Mouse (Mus musculus) CH12.LX (cell line): ENCODE results near the gene Sf3a3. TPM values are rescaled to one million over a fixed set of nuclear protein-coding genes. Genes with fewer than 3 reads are reported as not detected.

ENCODE experiments used
- DNase-seq: peaks from one replicate; pipeline ENCODE4 v3.0.0-alpha.2; 2013; ENCODE audit errors: extremely low read depth
- H3K27ac ChIP-seq: 2 replicates; pipeline ENCODE4 v1.5.1; 2012; ENCODE audit warnings: low read depth, mild to moderate bottlenecking, control low read depth, moderate library complexity; ENCODE audit not compliant: insufficient read depth
- H3K27me3 ChIP-seq: replicated peaks from 2 replicates; pipeline ENCODE3; 2012; ENCODE audit warnings: inconsistent platforms
- H3K36me3 ChIP-seq, 2 experiments: replicated peaks in 1 of 2; 2 replicates each; pipeline versions ENCODE3 to v1.6.1; 2012; ENCODE audit warnings: inconsistent platforms in 1 of 2, low read length in 1 of 2, mild to moderate bottlenecking in 1 of 2, mixed read lengths in 1 of 2, moderate library complexity in 1 of 2; ENCODE audit not compliant: control insufficient read depth in 1 of 2, insufficient read depth in 1 of 2
- H3K4me1 ChIP-seq, 2 experiments: 2 replicates each; pipeline ENCODE4 v1.6.1; 2012; ENCODE audit warnings: inconsistent platforms in 1 of 2, moderate library complexity in 1 of 2; ENCODE audit not compliant: insufficient read depth in 2 of 2, control insufficient read depth in 1 of 2
- H3K4me2 ChIP-seq: 2 replicates; pipeline ENCODE4 v1.6.1; 2012; ENCODE audit warnings: low read depth, mild to moderate bottlenecking, control low read depth; ENCODE audit not compliant: poor library complexity, insufficient read depth, severe bottlenecking
- H3K4me3 ChIP-seq, 3 experiments: fragments of 150-350 bp in 1 of 3; sonication (generic) in 1 of 3; replicated peaks in 1 of 3; 2 replicates each; pipeline versions ENCODE3 to v1.5.1; 2011 to 2012; ENCODE audit warnings: low read depth in 2 of 3, low read length in 2 of 3, mild to moderate bottlenecking in 2 of 3, moderate library complexity in 2 of 3, control low read depth in 1 of 3, improper control_type of control experiment in 1 of 3, inconsistent platforms in 1 of 3, mixed read lengths in 1 of 3; ENCODE audit not compliant: poor library complexity in 1 of 3
- H3K79me2 ChIP-seq: replicated peaks from 2 replicates; pipeline ENCODE4 v1.6.1; 2012; ENCODE audit warnings: mild to moderate bottlenecking, moderate library complexity; ENCODE audit not compliant: control insufficient read depth, poor library complexity, insufficient read depth, severe bottlenecking; ENCODE audit errors: extremely low read depth
- H3K9ac ChIP-seq: 2 replicates; pipeline ENCODE4 v1.6.1; 2012; ENCODE audit warnings: low read depth, mild to moderate bottlenecking, control low read depth, moderate library complexity; ENCODE audit not compliant: insufficient read depth
- H3K9me3 ChIP-seq: replicated peaks from 2 replicates; pipeline ENCODE3; 2012; ENCODE audit warnings: low read length, inconsistent platforms, mixed read lengths
- CHD1 ChIP-seq: IDR thresholded peaks from 2 replicates; pipeline ENCODE4 v1.6.1; 2012; ENCODE audit warnings: low read depth, low read length, improper control_type of control experiment, inconsistent platforms
- E2F4 ChIP-seq: IDR thresholded peaks from 2 replicates; pipeline ENCODE4 v1.6.1; 2011; ENCODE audit warnings: low read depth, low read length, improper control_type of control experiment; ENCODE audit not compliant: insufficient replicate concordance
- ELF1 ChIP-seq: IDR thresholded peaks from 2 replicates; pipeline ENCODE4 v1.6.1; 2014; ENCODE audit warnings: low read depth, mild to moderate bottlenecking, inconsistent platforms, low read length, improper control_type of control experiment
- EP300 ChIP-seq: IDR thresholded peaks from 2 replicates; pipeline ENCODE4 v1.6.1; 2011; ENCODE audit warnings: low read length, improper control_type of control experiment
- GABPA ChIP-seq: IDR thresholded peaks from 2 replicates; pipeline ENCODE4 v1.6.1; 2012; ENCODE audit warnings: low read depth, low read length, improper control_type of control experiment, inconsistent platforms; ENCODE audit not compliant: insufficient replicate concordance
- KAT2A ChIP-seq: IDR thresholded peaks from 2 replicates; pipeline ENCODE4 v1.6.1; 2012; ENCODE audit warnings: low read length, improper control_type of control experiment, inconsistent platforms; ENCODE audit not compliant: insufficient replicate concordance
- MAFK ChIP-seq: IDR thresholded peaks from 2 replicates; pipeline ENCODE4 v1.6.1; 2011; ENCODE audit warnings: low read length, improper control_type of control experiment; ENCODE audit not compliant: insufficient replicate concordance
- MAX ChIP-seq: IDR thresholded peaks from 2 replicates; pipeline ENCODE4 v1.6.1; 2011; ENCODE audit warnings: low read length, improper control_type of control experiment
- MXI1 ChIP-seq: IDR thresholded peaks from 2 replicates; pipeline ENCODE4 v1.6.1; 2011; ENCODE audit warnings: mild to moderate bottlenecking, low read depth, low read length, improper control_type of control experiment
- MYC ChIP-seq: IDR thresholded peaks from 2 replicates; pipeline ENCODE4 v1.6.1; 2011; ENCODE audit warnings: low read depth, mild to moderate bottlenecking, improper control_type of control experiment, low read length
- NELFE ChIP-seq: IDR thresholded peaks from 2 replicates; pipeline ENCODE4 v1.6.1; 2011; ENCODE audit warnings: low read depth, low read length, improper control_type of control experiment
- NRF1 ChIP-seq: IDR thresholded peaks from 2 replicates; pipeline ENCODE4 v1.6.1; 2014; ENCODE audit warnings: low read depth, mild to moderate bottlenecking, inconsistent platforms, low read length, improper control_type of control experiment, moderate library complexity
- PAX5 ChIP-seq: IDR thresholded peaks from 2 replicates; pipeline ENCODE4 v1.6.1; 2012; ENCODE audit warnings: low read length, inconsistent platforms, mixed read lengths
- POLR2A ChIP-seq: IDR thresholded peaks from 2 replicates; pipeline ENCODE4 v1.6.1; 2011; ENCODE audit warnings: low read depth, mild to moderate bottlenecking, improper control_type of control experiment, low read length
- POLR2AphosphoS2 ChIP-seq: IDR thresholded peaks from 2 replicates; pipeline ENCODE4 v1.6.1; 2011; ENCODE audit warnings: low read depth, low read length, improper control_type of control experiment
- RAD21 ChIP-seq: IDR thresholded peaks from 2 replicates; pipeline ENCODE4 v1.6.1; 2011; ENCODE audit warnings: low read depth, mild to moderate bottlenecking, low read length, improper control_type of control experiment, moderate library complexity
- TBP ChIP-seq: conservative IDR thresholded peaks from 2 replicates; pipeline ENCODE4 v1.6.1; 2011; ENCODE audit warnings: low read depth, low read length, improper control_type of control experiment
- USF2 ChIP-seq: conservative IDR thresholded peaks from 2 replicates; pipeline ENCODE4 v1.6.1; 2011; ENCODE audit warnings: low read depth, low read length, improper control_type of control experiment
- ZC3H11A ChIP-seq: IDR thresholded peaks from 2 replicates; pipeline ENCODE4 v1.6.1; 2012; ENCODE audit warnings: low read depth, mild to moderate bottlenecking, inconsistent platforms, low read length, improper control_type of control experiment
- ZMIZ1 ChIP-seq: IDR thresholded peaks from 2 replicates; pipeline ENCODE4 v1.6.1; 2012; ENCODE audit warnings: low read depth, mild to moderate bottlenecking, inconsistent platforms, low read length, improper control_type of control experiment
- ZNF384 ChIP-seq: IDR thresholded peaks from 2 replicates; pipeline ENCODE4 v1.6.1; 2012; ENCODE audit warnings: low read depth, low read length, improper control_type of control experiment, inconsistent platforms
- dilution Hi-C: fragments of 300-500 bp; cut with MboI; formaldehyde crosslinking; loops from 2 replicates; pipeline ENCODE4 v1.14.3; 2020; ENCODE audit warnings: low sequenced_read_pairs; ENCODE audit not compliant: extremely low pct_unique_long_range_greater_than_20kb, extremely low pct_ligation_motif_present
- in situ Hi-C: fragments of 300-500 bp; cut with MboI; formaldehyde crosslinking; loops from 3 replicates; pipeline ENCODE4 v1.14.3; 2019; ENCODE audit warnings: low sequenced_read_pairs, low pct_ligation_motif_present, low pct_unique_long_range_greater_than_20kb, mixed read lengths
- polyA plus RNA-seq: library from polyadenylated mRNA; unstranded; fragments of >175 nt; gene quantifications from 2 replicates; pipeline ENCODE4 v1.2.1, GENCODE M21; 2012; ENCODE audit warnings: low read depth; ENCODE audit not compliant: insufficient read length
- total RNA-seq, 2 experiments: library from RNA; depleted of rRNA; stranded (reverse); fragments of 300-350 nt in 1 of 2; fragments of >200 nt in 1 of 2; gene quantifications; 2 replicates each; pipeline ENCODE4 v1.2.3; 2012 to 2014

Gene Sf3a3
- total and polyA plus RNA-seq, 3 experiments, result 100 to 134 (median 122) TPM

DNA sequence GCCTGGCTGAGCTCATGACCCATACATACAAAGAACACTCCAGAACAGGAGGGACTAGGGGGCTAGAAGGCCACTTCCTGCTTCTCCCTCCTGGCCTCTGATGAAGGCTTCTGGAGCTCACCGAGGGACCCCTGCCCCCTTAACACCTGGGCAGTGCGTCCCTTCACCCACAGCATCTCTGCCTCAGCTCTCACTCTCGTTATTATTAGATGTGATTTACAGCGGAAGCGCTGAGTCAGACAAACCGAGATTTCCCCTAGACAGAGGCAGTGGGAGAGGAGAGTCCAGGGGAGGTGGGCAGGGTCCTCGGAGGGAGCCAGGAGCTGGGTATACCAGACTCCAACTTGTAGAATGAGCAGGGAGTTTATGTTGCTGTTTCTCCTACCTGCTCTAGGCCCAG is 43.0 kb upstream of the Sf3a3 start (continued):
- TF ChIP-seq ZNF384 (no peak), POLR2AphosphoS2 (no peak), CHD1 (no peak)
- TF ChIP-seq, all 38 proteins: peak for 9

DNA sequence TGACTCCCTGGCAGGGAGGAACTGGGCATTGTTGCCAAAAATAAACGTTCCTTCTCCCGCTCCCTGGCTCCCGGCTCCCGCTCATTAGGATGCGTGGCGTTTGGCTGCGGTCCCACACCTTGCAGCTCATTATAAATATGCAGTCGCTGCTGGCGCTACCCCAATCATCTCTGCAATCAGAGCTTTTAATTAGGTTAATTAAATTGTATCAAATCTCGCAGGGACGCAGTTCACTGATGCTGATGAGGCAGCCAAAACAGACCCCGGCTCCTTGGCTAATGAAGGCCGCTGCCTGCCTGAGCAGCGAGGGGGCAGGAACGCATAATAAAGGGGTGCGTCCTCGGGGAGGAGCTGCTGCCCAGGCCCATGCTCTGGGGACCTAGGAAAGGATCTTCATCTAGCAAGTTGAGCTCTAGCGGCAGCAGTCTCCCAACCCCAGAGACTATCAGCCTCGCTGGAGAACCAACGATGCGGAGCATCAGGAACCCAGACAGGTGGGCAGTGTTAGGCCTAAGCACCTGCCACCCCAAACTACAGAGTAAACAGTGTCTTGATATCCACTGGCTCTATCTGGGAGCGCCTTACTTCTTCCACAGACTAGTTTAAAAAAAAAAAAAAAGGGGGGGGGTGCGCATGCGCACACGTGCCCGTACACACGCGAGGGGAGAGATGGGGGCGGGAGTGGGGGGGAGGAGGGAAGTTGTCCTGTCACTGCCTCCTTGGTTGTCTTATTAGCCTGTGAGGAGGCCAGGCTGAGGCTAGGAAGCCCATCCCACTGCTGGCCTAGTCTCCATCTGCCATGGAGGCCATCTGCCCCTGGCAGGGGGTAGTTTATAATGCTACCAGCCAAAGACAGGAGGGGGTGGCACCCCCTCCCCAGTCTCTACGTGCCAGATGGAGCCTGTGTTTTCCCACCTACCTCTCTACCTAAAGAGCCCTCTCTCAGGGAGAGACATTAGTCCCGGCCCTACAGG is 41.9 kb upstream of the Sf3a3 start:
- Histone ChIP-seq H3K36me3 (peaks cover 10 to 30% of the 10 kb centered on the region in 2 experiments), H3K4me3 (no peak overlapping the region), H3K9ac (no peak overlapping the region), H3K27me3 (peaks cover 6% of the 10 kb centered on the region), H3K9me3 (no peaks in the 10 kb centered on the region), H3K4me2 (no peak overlapping the region), H3K4me1 (peaks cover 14 to 36% of the 10 kb centered on the region in 2 experiments), H3K79me2 (no peaks in the 10 kb centered on the region), H3K27ac (no peak overlapping the region)
- in situ Hi-C loops, result loop anchor here (10.0 kb wide), 2 partner anchors 448 to 728 kb away; no protein-coding TSS in a partner anchor
- dilution Hi-C loops, result no loop called here
- TF ChIP-seq ELF1, result no peak
- no peak for TF ChIP-seq PAX5
- no peak for TF ChIP-seq USF2
- TF ChIP-seq NELFE, result no peak
- TF ChIP-seq TBP, result no peak
- no peak for TF ChIP-seq MAFK
- TF ChIP-seq POLR2AphosphoS2, result no peak
- no peak for TF ChIP-seq KAT2A
- TF ChIP-seq POLR2A, result no peak
- TF ChIP-seq MYC, result no peak
- TF ChIP-seq GABPA, result no peak
- TF ChIP-seq ZMIZ1, result no peak
- TF ChIP-seq EP300, result no peak
- no peak for TF ChIP-seq MAX
- no peak for TF ChIP-seq MXI1
- TF ChIP-seq E2F4, result no peak
- no peak for TF ChIP-seq NRF1
- no peak for TF ChIP-seq RAD21
- no peak for TF ChIP-seq ZC3H11A
- no peak for DNase-seq
